Mouse (Mus musculus): ENCODE data around the gene Brinp2. TPM values are rescaled to one million over a fixed set of nuclear protein-coding genes. Genes with fewer than 3 reads are reported as not detected.

The Brinp2 gene
- polyA plus RNA-seq, 1 experiment from 2014 or later, result 0.09 TPM

DNA sequence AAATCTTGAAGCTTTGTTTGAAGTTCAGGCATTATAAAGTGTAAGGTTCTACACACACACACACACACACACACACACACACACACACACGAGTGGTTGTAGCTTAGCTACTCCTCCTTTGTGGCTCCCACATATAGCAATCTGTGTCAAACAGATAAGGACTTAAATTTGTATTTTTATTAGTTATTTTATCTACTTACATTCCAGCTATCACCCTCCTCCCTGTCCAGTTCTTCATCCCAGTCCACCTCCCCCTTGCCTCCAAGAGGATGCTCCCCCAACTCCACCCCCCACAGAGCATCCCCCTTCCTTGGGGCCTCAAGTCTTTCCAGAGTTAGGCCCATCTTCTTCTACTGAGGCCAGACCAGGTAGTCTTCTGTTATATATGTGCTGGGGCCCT is 137.4 kb downstream of the Brinp2 start:
- no peak overlapping the region for H3K4me2 ChIP-seq
- H3K36me3 ChIP-seq, result no peaks in the 10 kb centered on the region
- H3K4me3 ChIP-seq (replicated peaks), result no peak overlapping the region
- no peaks in the 10 kb centered on the region for H3K9me3 ChIP-seq
- H3K9ac ChIP-seq (replicated peaks), result no peak overlapping the region
- no peak for ATAC-seq (ENCODE audit: insufficient number of reproducible peaks, insufficient read depth, low FRiP score, low TSS enrichment, low read depth)
- 73% methylated on average over 1 of the region's 1 CpGs for WGBS
- no peaks in the 10 kb centered on the region for H3K27me3 ChIP-seq
- no peak overlapping the region for H3K27ac ChIP-seq
- peaks cover 7% of the 10 kb centered on the region for H3K4me1 ChIP-seq (replicated peaks)

DNA sequence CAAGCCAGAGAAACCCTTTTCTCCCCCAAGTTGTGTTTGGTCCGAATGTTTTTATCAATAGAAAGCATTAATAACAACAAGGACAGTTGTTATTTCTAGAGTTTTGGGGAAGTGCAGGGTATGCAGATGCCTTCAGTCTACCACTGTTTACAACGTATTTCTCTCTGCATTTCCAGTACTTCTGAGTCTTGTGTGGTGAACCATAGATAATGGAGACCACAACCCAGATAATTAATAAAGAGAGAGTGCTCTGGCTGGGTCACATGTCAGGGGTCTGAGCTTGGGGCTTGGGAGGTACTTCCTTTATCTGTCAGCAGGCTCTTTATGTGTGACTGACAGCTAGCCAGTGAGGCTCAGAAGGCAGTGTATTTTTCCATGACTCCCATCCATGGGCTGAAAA is 137.8 kb downstream of the Brinp2 start:
- Histone ChIP-seq H3K4me2 (no peak overlapping the region), H3K36me3 (no peaks in the 10 kb centered on the region), H3K27ac (no peak overlapping the region), H3K9ac (replicated peaks) (no peak overlapping the region), H3K4me3 (replicated peaks) (no peak overlapping the region), H3K4me1 (replicated peaks) (peaks cover 7% of the 10 kb centered on the region), H3K9me3 (no peaks in the 10 kb centered on the region), H3K27me3 (no peaks in the 10 kb centered on the region)
- 76% methylated on average over 2 of the region's 2 CpGs for WGBS
- ATAC-seq (ENCODE audit: insufficient number of reproducible peaks, insufficient read depth, low FRiP score, low TSS enrichment, low read depth), result no peak

DNA sequence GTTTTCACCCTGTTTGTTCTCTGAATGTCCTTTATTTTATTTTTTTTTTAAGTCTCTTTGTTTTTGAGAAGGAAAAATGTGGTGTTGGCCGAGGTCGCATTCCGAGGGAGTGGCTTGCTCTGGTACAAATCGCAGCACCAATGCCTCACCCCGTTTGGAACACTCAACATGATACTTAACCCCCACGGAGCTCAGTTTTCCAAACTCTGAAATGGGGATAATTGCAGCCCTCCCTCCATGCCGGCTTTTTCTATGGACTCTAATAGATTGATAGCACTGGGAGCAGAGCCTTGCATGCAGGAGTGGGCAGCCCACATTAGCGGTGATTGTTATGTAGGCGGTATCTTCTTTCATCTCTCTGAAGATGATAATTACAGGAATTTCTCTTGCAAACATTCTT is 140.5 kb downstream of the Brinp2 start:
- H3K4me1 ChIP-seq (replicated peaks), result peaks cover 2% of the 10 kb centered on the region
- WGBS, result 68% methylated on average over 9 of the region's 9 CpGs
- no peaks in the 10 kb centered on the region for H3K9me3 ChIP-seq
- H3K27ac ChIP-seq, result no peak overlapping the region
- no peaks in the 10 kb centered on the region for H3K36me3 ChIP-seq
- H3K9ac ChIP-seq (replicated peaks), result no peak overlapping the region
- no peak overlapping the region for H3K4me3 ChIP-seq (replicated peaks)
- ATAC-seq (ENCODE audit: insufficient number of reproducible peaks, insufficient read depth, low FRiP score, low TSS enrichment, low read depth), result no peak
- no peak overlapping the region for H3K4me2 ChIP-seq
- H3K27me3 ChIP-seq, result no peaks in the 10 kb centered on the region

DNA sequence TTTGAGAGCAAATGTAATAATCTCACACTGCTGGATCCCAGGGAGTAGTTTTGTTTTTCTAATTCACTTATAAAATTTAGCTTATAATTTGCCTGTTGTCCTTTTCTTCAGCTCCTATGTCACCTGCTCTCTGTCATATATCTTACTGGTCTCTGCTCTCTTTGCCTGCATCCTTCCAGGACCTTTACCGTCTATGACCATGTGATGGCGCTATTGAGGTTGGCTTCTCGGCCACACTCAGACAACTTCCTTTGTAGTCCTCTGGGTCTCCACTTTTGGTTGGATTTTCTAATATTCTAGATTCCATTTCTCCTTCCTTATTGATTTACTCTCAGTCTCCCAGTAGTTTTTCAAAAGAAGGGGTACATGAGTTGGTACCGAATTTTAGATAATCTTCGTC is 141.4 kb downstream of the Brinp2 start:
- Histone ChIP-seq H3K27ac (no peak overlapping the region), H3K9me3 (no peaks in the 10 kb centered on the region), H3K9ac (replicated peaks) (no peak overlapping the region), H3K4me2 (no peak overlapping the region), H3K4me3 (replicated peaks) (no peak overlapping the region), H3K4me1 (replicated peaks) (no peaks in the 10 kb centered on the region), H3K27me3 (no peaks in the 10 kb centered on the region), H3K36me3 (no peaks in the 10 kb centered on the region)
- ATAC-seq (ENCODE audit: insufficient number of reproducible peaks, insufficient read depth, low FRiP score, low TSS enrichment, low read depth), result no peak
- 49% methylated on average over 5 of the region's 5 CpGs for WGBS

DNA sequence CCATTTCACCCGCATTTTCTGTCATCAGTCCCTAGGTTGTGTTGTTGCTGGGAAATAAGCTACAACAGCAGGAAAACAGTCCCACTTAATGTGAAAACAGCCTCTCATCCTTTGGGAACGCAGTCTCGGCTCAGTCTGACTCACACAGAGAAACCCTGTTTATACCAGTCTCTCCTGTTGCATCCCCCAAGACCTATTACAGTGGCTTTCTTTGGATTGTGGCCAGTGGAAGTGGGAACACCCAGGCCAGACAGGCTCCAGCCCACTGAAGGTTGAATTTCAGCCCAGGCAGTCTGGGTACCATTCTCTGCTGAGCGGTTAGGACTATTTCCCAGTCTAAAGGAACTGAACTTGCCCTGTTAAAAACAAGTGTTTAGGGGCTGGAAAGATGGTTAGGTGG is 142.4 kb downstream of the Brinp2 start:
- no peak overlapping the region for H3K27ac ChIP-seq
- WGBS, result 71% methylated on average over 4 of the region's 4 CpGs
- ATAC-seq (ENCODE audit: insufficient number of reproducible peaks, insufficient read depth, low FRiP score, low TSS enrichment, low read depth), result peak; percentile 84; the same call in 1 of the 2 replicates

DNA sequence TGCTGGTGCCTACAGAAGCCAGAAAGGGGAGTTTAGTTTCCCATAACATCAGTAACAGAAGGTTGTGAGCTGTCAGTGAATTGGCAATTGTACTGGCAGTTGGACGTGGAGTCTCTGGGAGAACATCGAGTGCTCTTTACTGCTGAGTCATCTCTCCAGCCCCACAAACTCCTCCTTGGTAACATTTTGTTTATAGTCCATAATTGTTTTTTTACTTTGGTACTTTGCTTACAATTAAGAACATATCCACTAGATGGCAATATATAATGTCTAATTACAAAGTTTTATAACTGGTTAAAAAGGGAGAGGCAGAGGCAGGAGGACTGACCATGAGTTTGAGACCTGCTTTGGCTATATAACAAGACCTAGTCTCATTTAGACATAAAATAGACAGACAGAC is 148.5 kb downstream of the Brinp2 start:
- H3K27me3 ChIP-seq, result no peaks in the 10 kb centered on the region
- H3K4me2 ChIP-seq, result no peak overlapping the region
- no peak overlapping the region for H3K27ac ChIP-seq
- no peak overlapping the region for H3K9ac ChIP-seq (replicated peaks)
- H3K9me3 ChIP-seq, result no peaks in the 10 kb centered on the region
- no peaks in the 10 kb centered on the region for H3K4me1 ChIP-seq (replicated peaks)
- 67% methylated on average over 2 of the region's 2 CpGs for WGBS
- H3K36me3 ChIP-seq, result no peaks in the 10 kb centered on the region
- ATAC-seq (ENCODE audit: insufficient number of reproducible peaks, insufficient read depth, low FRiP score, low TSS enrichment, low read depth), result no peak
- H3K4me3 ChIP-seq (replicated peaks), result no peak overlapping the region

More for the DNA sequence above, 142.4 kb downstream of the Brinp2 start:
- H3K9me3 ChIP-seq, result no peaks in the 10 kb centered on the region
- H3K4me2 ChIP-seq, result no peak overlapping the region
- no peaks in the 10 kb centered on the region for H3K4me1 ChIP-seq (replicated peaks)
- no peak overlapping the region for H3K9ac ChIP-seq (replicated peaks)
- no peaks in the 10 kb centered on the region for H3K27me3 ChIP-seq
- H3K36me3 ChIP-seq, result no peaks in the 10 kb centered on the region
- H3K4me3 ChIP-seq (replicated peaks), result no peak overlapping the region

DNA sequence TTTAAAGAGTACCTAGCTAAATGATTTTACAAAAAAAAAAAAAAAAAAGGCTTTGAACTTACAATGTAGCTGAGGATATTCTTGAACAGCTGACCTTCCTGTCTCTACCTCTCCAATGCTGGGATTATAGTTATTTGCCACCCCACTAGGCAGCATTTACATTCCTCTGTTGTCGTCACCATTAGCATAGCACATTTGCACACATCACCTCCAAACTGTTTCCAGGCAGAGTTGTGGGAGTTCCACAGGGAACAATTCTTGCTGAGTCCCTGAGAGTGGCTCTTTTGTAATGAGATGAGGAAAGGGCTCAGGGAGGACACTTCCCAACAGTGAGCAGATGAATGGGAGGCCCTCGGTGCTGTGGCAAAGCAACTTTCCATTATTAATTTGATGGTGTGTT is 153.2 kb downstream of the Brinp2 start:
- H3K4me2 ChIP-seq, result no peak overlapping the region
- ATAC-seq (ENCODE audit: insufficient number of reproducible peaks, insufficient read depth, low FRiP score, low TSS enrichment, low read depth), result no peak
- no peak overlapping the region for H3K4me3 ChIP-seq (replicated peaks)
- WGBS, result 55% methylated on average over 2 of the region's 2 CpGs
- no peaks in the 10 kb centered on the region for H3K36me3 ChIP-seq
- H3K9ac ChIP-seq (replicated peaks), result no peak overlapping the region
- no peaks in the 10 kb centered on the region for H3K9me3 ChIP-seq
- H3K4me1 ChIP-seq (replicated peaks), result no peaks in the 10 kb centered on the region
- H3K27me3 ChIP-seq, result no peaks in the 10 kb centered on the region
- H3K27ac ChIP-seq, result no peak overlapping the region

Other genes starting within 250 kb of the Brinp2 start
- gene Astn1, start 5.9 kb upstream of the Brinp2 start, polyA plus RNA-seq (2016; fragmentation: Nextera tagmentation; extraction: Ambion mirVana), result 4.2 and 4.4 TPM in 2 replicates

All from limb, embryonic 12.5 days (tissue).